Mouse (Mus musculus) spleen, adult 2 months (tissue): ENCODE data around the gene Fgfr2.

Experiments used
- CTCF ChIP-seq: fragments of 200-500 bp; IDR thresholded peaks from 2 replicates; pipeline ENCODE4 v1.5.1; 2011; ENCODE audit warnings: mild to moderate bottlenecking, inconsistent platforms; ENCODE audit not compliant: insufficient read depth, insufficient read length, insufficient replicate concordance; ENCODE audit errors: extremely low read depth
- POLR2A ChIP-seq: fragments of 200-500 bp; IDR thresholded peaks from 2 replicates; pipeline ENCODE4 v1.6.1; 2011; ENCODE audit warnings: low read depth, low read length, inconsistent platforms

DNA sequence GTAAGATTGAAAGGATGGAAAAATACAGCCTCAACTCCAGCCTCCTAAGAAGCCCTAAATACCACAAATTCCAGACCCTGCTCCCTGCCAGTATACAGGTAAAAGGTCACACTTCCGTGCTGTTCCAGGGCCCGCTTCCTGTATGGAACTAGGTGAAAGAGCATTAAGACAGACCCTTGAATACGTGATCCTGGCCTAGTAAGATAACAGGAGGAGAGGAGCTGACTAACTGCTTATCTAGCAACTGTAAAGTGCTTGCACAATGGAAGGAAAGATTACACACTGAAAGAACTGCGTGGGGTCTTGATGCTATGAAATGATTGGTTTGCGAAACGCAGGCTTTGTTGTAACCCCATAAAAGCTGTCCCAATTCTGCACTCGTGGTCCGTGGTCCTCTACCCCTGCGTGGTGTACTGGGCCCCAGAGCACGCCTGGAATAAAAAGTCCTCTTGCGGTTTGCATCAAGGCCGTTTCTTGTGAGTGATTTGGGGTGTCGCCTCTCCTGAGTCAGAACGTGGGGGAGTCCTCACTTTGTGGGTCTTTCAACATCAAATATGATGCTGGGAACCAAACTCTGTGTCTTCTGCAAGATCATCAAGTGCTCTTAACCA lies 2602.2 kb downstream of the Fgfr2 start:
- TF ChIP-seq CTCF, result no peak
- TF ChIP-seq POLR2A, result no peak
